Mouse (Mus musculus) embryonic facial prominence, embryonic 12.5 days (tissue): Measurements from ENCODE around the gene Ostc. TPM values are rescaled to one million over a fixed set of nuclear protein-coding genes. Genes with fewer than 3 reads are reported as not detected.

Experiments
- ATAC-seq: fragments of 200-750 bp; cut with Nextera tagmentation; 2 replicates; pipeline ENCODE4 v1.8.0; 2017; ENCODE audit not compliant: insufficient number of reproducible peaks, insufficient read depth, low FRiP score, low TSS enrichment
- H3K27ac ChIP-seq: fragments of 300-500 bp; sonication (generic); 2 replicates; pipeline ENCODE4 v1.5.1; 2016; ENCODE audit warnings: mild to moderate bottlenecking
- H3K27me3 ChIP-seq: fragments of 300-500 bp; sonication (generic); 2 replicates; pipeline ENCODE4 v1.6.1; 2016; ENCODE audit warnings: mild to moderate bottlenecking, moderate library complexity
- H3K36me3 ChIP-seq: fragments of 300-500 bp; sonication (generic); 2 replicates; pipeline ENCODE4 v1.6.1; 2016; ENCODE audit warnings: mild to moderate bottlenecking
- H3K4me1 ChIP-seq: fragments of 300-500 bp; sonication (generic); 2 replicates; pipeline ENCODE4 v1.6.1; 2016
- H3K4me2 ChIP-seq: fragments of 300-500 bp; sonication (generic); replicated peaks from 2 replicates; pipeline ENCODE4 v1.6.1; 2016; ENCODE audit warnings: mild to moderate bottlenecking, moderate library complexity
- H3K4me3 ChIP-seq: fragments of 300-500 bp; sonication (generic); 2 replicates; pipeline ENCODE4 v1.5.1; 2016; ENCODE audit warnings: mild to moderate bottlenecking
- H3K9ac ChIP-seq: fragments of 300-500 bp; sonication (generic); 2 replicates; pipeline ENCODE4 v1.6.1; 2016; ENCODE audit warnings: mild to moderate bottlenecking, moderate library complexity
- H3K9me3 ChIP-seq: fragments of 300-500 bp; sonication (generic); 2 replicates; pipeline ENCODE4 v1.6.1; 2016; ENCODE audit warnings: mild to moderate bottlenecking, moderate library complexity
- WGBS: fragments of 180-500 bp; shearing (Covaris S2); methylation state at CpG from one replicate; pipeline ENCODE4 v1.1.7; 2016; 5-methylcytosine and 5-hydroxymethylcytosine counted together
- polyA plus RNA-seq: library from polyadenylated mRNA; unstranded; fragments of >200 nt; fragmentation: Nextera tagmentation; extraction: Ambion mirVana; gene quantifications from 2 replicates; pipeline ENCODE4 v1.2.1, GENCODE M21; 2016

The Ostc gene
- polyA plus RNA-seq, 1 experiment from 2014 or later, result 369 TPM

DNA sequence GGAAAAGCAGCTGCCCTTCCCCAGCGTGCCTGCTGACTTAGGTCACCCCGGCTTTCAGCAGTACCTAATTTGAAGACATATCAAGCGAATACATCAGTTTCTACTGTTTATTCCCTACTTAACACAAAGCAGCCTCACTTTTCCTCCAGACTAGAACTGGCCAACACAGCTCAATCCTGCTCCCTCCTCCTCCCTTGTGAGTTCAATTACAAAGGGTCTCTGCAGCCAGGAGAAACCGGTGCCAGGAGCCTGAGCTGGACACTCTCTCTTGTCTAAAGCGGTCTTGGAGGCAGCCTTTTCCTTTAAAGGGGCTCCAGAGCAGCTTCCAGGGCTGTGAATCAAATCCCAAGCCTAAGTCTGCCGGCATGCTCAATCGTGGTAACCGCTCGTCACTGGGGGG lies 27.1 kb downstream of the Ostc start:
- Histone ChIP-seq H3K4me1 (no peaks in the 10 kb centered on the region), H3K36me3 (no peaks in the 10 kb centered on the region), H3K9ac (no peak overlapping the region), H3K9me3 (no peaks in the 10 kb centered on the region), H3K27me3 (no peaks in the 10 kb centered on the region), H3K27ac (no peak overlapping the region), H3K4me3 (no peak overlapping the region), H3K4me2 (no peak overlapping the region)
- no peak for ATAC-seq
- 79% methylated on average over 9 of the region's 9 CpGs for WGBS

DNA sequence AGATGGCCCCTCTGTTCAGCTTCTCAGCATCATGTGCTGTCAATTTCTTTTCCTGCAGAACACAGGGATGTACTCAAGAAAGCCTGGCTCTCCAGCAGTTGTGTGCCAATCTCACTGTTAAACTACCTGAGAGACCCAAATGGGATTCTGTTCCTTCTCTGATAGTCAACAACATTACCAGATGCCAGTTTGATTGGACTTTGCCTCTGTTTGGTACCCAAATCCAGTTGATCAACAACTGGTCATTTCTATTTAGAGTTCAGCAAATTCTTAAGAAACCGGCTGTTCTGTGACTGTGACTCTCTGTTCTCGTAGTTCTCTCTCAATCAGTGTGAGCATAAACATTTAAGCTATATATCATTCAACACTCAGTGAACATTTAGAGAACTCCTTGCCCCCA lies 28.0 kb downstream of the Ostc start:
- WGBS, result 87% methylated on average over 2 of the region's 2 CpGs

DNA sequence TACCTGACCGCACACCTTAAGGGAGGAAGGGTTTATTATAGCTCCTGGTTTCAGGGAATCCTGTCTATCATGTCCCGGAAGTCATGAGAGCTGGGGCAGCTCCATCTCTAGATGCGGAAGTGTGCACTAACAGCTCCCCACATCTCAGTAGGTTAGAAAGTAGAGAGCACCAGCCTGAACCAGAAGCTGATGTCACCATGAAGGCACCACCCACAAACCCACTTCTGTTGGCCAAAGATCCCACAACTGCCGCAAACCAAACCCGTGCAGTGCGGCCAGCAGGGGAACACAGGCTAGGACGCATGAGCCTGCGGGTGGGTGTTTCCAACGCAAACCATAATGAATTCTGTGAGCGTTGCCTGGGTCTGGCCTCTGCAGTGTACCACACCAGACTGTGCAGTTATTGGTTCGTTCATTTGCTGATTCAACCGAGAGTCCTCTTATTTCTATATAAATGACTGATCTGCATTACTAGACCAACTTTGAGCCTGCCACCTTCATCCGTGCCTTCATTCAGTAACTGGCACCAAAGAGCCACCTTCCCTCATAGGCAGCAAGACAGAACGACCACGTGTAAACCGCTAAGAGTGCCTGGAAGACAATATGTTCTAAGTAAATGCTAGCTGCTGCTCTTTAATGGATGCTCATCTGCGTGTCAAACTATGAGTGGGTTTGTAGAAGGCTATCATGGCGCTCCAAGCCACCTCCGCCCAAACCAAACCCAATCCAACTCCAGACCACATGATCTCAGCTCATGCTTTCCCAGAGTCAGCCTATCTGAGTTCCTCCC lies 31.4 kb downstream of the Ostc start:
- ATAC-seq, result no peak
- no peaks in the 10 kb centered on the region for H3K4me1 ChIP-seq
- no peak overlapping the region for H3K27ac ChIP-seq
- no peak overlapping the region for H3K4me2 ChIP-seq
- H3K9me3 ChIP-seq, result no peaks in the 10 kb centered on the region
- no peak overlapping the region for H3K9ac ChIP-seq
- H3K4me3 ChIP-seq, result no peak overlapping the region
- H3K27me3 ChIP-seq, result no peaks in the 10 kb centered on the region
- WGBS, result 93% methylated on average over 19 of the region's 19 CpGs
- no peaks in the 10 kb centered on the region for H3K36me3 ChIP-seq

More for the DNA sequence above, 28.0 kb downstream of the Ostc start:
- no peaks in the 10 kb centered on the region for H3K27me3 ChIP-seq
- ATAC-seq, result no peak
- no peaks in the 10 kb centered on the region for H3K9me3 ChIP-seq
- no peak overlapping the region for H3K9ac ChIP-seq
- no peaks in the 10 kb centered on the region for H3K4me1 ChIP-seq
- no peaks in the 10 kb centered on the region for H3K36me3 ChIP-seq
- no peak overlapping the region for H3K4me2 ChIP-seq
- H3K4me3 ChIP-seq, result no peak overlapping the region
- H3K27ac ChIP-seq, result no peak overlapping the region

DNA sequence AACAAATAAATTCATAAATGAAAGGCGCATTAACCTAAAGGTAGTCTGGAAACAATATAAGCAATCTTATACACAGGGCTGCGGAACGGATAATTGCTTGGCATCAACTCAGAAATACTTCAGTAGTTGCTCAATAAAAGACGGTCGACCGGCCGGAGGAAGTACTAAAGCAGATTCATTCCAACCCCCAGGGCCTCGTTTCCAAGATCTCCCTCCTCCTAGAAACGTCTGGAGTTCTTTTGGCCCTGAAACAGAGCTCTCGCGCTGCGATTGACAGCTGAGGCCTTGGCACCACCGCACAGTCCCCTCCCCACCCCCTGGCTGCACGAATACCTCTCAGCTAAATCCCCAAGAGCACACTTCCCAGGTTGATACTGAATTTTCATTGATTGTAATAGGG lies 38.0 kb downstream of the Ostc start:
- whole genome bisulfite sequencing, result 53% methylated on average over 14 of the region's 14 CpGs
- Histone ChIP-seq H3K4me2 (no peak overlapping the region), H3K27ac (no peak overlapping the region), H3K9ac (no peak overlapping the region), H3K4me3 (no peak overlapping the region), H3K27me3 (no peaks in the 10 kb centered on the region), H3K9me3 (no peaks in the 10 kb centered on the region), H3K36me3 (no peaks in the 10 kb centered on the region), H3K4me1 (no peaks in the 10 kb centered on the region)
- no peak for ATAC-seq

DNA sequence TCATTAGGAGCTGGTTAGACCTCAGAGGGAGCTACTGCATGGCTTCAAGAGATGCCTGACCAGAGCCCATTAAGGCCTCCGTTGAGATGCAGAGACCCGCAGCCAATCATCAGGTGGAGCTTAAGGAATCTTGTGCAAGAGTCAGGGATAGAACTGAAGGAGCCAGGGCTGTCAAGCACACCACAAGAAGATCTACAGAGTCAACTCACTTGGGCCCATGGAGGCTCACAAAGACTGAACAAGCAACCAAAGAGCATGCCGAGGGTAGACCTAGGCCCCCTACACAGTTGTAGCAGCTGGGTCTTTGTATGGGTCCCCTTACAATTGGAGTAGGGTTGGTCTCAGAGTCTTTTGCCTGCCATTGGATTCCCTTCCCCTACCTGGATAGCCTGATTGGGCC lies 46.7 kb downstream of the Ostc start:
- Histone ChIP-seq H3K4me2 (no peak overlapping the region), H3K4me1 (no peaks in the 10 kb centered on the region), H3K27me3 (no peaks in the 10 kb centered on the region), H3K4me3 (no peak overlapping the region), H3K36me3 (no peaks in the 10 kb centered on the region), H3K9ac (no peak overlapping the region), H3K27ac (no peak overlapping the region), H3K9me3 (no peaks in the 10 kb centered on the region)
- no peak for ATAC-seq
- WGBS, result 91% methylated on average over 3 of the region's 3 CpGs

DNA sequence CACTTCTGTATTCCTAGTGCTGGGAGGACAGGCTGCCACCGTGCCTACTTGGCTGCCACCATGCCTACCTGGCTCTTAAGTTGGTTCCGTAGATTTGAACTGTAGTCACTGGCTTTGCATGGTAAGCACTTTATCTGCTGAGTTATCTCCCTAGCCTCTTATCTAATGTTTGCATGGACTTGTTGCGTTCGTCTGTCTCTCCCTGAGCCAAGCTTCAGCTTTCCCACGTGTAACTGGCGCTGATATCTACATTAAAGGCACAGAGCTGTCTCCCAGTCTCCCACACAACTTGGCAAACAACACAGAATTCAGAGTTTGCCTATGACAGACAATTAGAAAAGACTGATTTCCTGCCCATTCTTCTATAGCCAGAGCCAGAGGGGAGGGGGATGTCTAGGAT lies 48.6 kb downstream of the Ostc start:
- H3K4me3 ChIP-seq, result no peak overlapping the region
- ATAC-seq, result no peak
- H3K9ac ChIP-seq, result no peak overlapping the region
- no peaks in the 10 kb centered on the region for H3K27me3 ChIP-seq
- 84% methylated on average over 6 of the region's 6 CpGs for WGBS
- H3K36me3 ChIP-seq, result no peaks in the 10 kb centered on the region
- no peak overlapping the region for H3K27ac ChIP-seq
- H3K4me2 ChIP-seq, result no peak overlapping the region
- H3K9me3 ChIP-seq, result no peaks in the 10 kb centered on the region
- no peaks in the 10 kb centered on the region for H3K4me1 ChIP-seq

DNA sequence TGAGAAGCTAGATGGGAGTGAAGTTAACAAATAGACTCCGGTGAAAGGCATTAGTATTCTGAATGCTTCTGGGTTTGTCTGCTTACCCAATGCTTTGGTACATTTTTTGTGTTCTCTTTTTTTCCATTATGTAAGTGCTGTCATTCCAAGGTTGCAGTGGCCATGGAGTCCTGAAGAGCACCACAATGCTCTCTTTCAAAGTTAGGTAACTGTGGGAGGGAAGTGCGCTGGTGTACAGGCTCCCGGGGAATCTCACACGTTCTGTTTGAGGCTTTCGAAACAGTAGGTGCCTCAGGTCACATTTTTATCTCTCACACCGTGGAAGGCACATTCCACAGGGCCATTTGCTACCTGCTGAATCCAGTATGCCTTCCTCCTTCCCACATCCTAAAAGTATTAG lies 59.7 kb downstream of the Ostc start:
- no peak for ATAC-seq
- Histone ChIP-seq H3K9ac (no peak overlapping the region), H3K4me3 (no peak overlapping the region), H3K4me1 (peaks cover 16% of the 10 kb centered on the region), H3K9me3 (no peaks in the 10 kb centered on the region), H3K4me2 (no peak overlapping the region), H3K36me3 (no peaks in the 10 kb centered on the region), H3K27me3 (no peaks in the 10 kb centered on the region), H3K27ac (0 out of 2 replicates have a peak overlapping the region, but pooled peaks have one; percentile 41)
- 40% methylated on average over 6 of the region's 6 CpGs for WGBS

DNA sequence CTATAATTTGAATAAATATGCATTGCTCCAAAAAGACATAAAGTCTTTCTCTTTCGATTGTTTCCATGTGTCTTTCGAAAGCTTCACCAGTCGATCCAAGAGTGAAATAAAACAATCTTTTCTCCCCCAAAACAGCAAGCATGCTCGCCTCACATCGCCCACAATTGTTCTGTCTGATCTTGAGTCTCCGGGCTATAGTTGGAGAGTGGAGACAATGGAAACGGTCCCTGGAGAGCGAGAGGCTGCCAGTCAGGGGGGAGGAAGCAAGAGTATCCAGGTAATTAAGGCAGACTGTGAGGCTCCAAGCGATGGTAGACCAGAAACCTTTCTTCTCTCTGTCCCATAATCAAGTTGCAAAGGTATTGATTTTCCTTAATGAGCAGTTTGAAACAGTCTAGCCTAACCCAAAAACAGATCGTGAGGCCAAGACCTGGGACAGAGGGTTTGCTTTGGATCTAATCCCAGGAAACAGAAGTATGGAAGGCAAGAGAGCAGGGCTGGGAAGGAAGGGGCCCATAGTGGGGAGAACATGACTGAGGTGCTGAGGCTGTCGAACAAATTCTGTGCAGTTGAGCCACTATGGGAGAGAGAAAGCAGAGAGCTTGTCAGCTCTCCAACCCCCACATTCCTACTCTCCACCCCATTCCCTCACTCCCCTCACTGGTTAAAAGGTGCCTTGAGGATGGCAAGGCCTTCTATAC lies 63.0 kb downstream of the Ostc start:
- 59% methylated on average over 11 of the region's 11 CpGs for WGBS
- Histone ChIP-seq H3K4me1 (peaks cover 16% of the 10 kb centered on the region), H3K4me2 (no peak overlapping the region), H3K9ac (no peak overlapping the region), H3K27ac (peak overlapping the region; percentile 30), H3K36me3 (no peaks in the 10 kb centered on the region), H3K27me3 (no peaks in the 10 kb centered on the region), H3K9me3 (no peaks in the 10 kb centered on the region), H3K4me3 (no peak overlapping the region)
- ATAC-seq, result no peak

Other genes with a start within 250 kb of the Ostc start
- gene Etnppl, start 92.0 kb downstream of the Ostc start, polyA plus RNA-seq, result 0.09 TPM in 1 of 2 replicates, not detected in the other
- 842 and 900 TPM in 2 replicates for gene Rpl34, start 21.0 kb upstream of the Ostc start, polyA plus RNA-seq